Mouse (Mus musculus) heart, postnatal 0 days (tissue): ENCODE data around the gene Arl5b.

Experiments used
- CTCF ChIP-seq: IDR thresholded peaks from 2 replicates; pipeline ENCODE4 v1.5.1; 2016; ENCODE audit warnings: antibody characterized with exemption, control low read depth, low read depth
- EP300 ChIP-seq: IDR thresholded peaks from 2 replicates; pipeline ENCODE4 v1.6.1; 2016; ENCODE audit warnings: antibody characterized with exemption, low read depth

GRCm38 (mm10) chr2:15104386-15104785, 55.2 kb downstream of the Arl5b start:
- TF ChIP-seq CTCF (no peak), EP300 (no peak)
